Mouse (Mus musculus) heart, adult 2 months (tissue): Measurements from ENCODE around the gene Ibtk.

ENCODE experiments used
- CTCF ChIP-seq: fragments of 200-600 bp; IDR thresholded peaks from 2 replicates; pipeline ENCODE4 v1.8.1; 2022; ENCODE audit warnings: antibody characterized with exemption, mild to moderate bottlenecking, moderate library complexity
- POLR2A ChIP-seq: fragments of 200-500 bp; IDR thresholded peaks from 2 replicates; pipeline ENCODE4 v1.6.1; 2011; ENCODE audit warnings: mild to moderate bottlenecking, low read depth, low read length, control low read depth; ENCODE audit not compliant: insufficient read depth

DNA sequence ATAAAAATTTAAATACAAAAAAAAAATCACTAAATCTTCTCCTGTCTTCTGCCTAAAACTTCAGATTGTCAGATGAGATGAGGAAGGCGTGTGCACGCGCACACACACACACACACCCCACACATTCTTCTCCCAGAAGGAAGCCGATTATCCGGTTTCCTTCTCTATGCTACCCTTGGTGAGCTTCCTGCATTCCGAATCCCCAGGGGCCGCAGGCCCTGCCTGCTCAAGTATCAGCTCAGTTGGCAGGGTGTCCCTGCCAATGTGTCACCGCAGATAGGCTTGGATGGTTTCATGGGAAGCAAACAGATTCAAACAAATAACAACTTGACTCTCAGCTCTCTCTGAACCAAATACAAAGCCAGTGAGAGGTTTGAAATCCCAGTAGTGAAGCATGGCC, 86.0 kb downstream of the Ibtk start:
- no peak for TF ChIP-seq POLR2A
- no peak for TF ChIP-seq CTCF
